ENCODE assay signal across 37 mouse cellular contexts in the genomic region with DNA sequence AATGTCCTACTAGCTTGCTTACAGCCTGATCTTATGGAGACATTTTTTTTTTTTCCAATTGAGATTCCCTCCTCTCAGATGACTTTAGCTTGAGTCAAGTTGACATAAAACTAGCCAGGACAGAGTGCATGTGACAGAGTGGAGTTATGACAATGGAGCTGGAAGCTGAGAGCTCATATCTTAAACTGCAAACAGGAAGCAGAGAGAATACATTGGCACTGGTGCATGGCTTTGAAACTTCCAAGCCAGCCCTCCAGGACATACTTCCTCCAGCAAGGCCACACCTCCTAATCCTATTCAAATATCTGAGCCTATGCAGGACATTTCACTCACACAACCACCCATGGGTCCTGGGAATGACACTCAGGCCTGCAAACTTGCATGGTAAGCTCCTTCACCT. TPM values are rescaled to one million over a fixed set of nuclear protein-coding genes. Genes with fewer than 3 reads are reported as not detected.
DNase-seq lines count a peak whose midpoint lies in the region; ATAC-seq lines count a peak whose summit lies in the region.
"Had no signal": no experiment of that assay in that cellular context is flagged by ENCODE, and none has a peak within 500 bp of the region (broad histone marks: within the 10 kb centered on the region; RNA-seq: fewer than 3 reads in every experiment).

No protein-coding gene starts in this region.

- H3K9me3 ChIP-seq in heart, embryonic 13.5 days = no peaks in the 10 kb centered on the region
- no peaks in the 10 kb centered on the region for H3K9me3 ChIP-seq in kidney, embryonic 15.5 days (replicated peaks)
- no peaks in the 10 kb centered on the region for H3K9me3 ChIP-seq in lung, embryonic 16.5 days (ENCODE audit: control insufficient read depth, low read length)
- H3K9me3 ChIP-seq in hindbrain, embryonic 12.5 days (replicated peaks) = no peaks in the 10 kb centered on the region
- H3K9me3 ChIP-seq: embryonic facial prominence, embryonic 10.5 days; embryonic facial prominence, embryonic 15.5 days; hindbrain, embryonic 10.5 days; limb, embryonic 13.5 days; stomach, embryonic 15.5 days had no signal

- no peaks in the 10 kb centered on the region for H3K27me3 ChIP-seq in heart, embryonic 13.5 days (replicated peaks)
- H3K27me3 ChIP-seq in kidney, embryonic 15.5 days = no peaks in the 10 kb centered on the region
- H3K27me3 ChIP-seq in lung, embryonic 16.5 days (ENCODE audit: control insufficient read depth, insufficient read depth, low read depth, low read length) = no peaks in the 10 kb centered on the region
- H3K27me3 ChIP-seq in hindbrain, embryonic 12.5 days = no peaks in the 10 kb centered on the region
- H3K27me3 ChIP-seq: embryonic facial prominence, embryonic 15.5 days; limb, embryonic 13.5 days; stomach, embryonic 15.5 days had no signal

- H3K4me3 ChIP-seq in heart, embryonic 13.5 days = no peak overlapping the region
- H3K4me3 ChIP-seq in kidney, embryonic 15.5 days (replicated peaks) = no peak overlapping the region
- H3K4me3 ChIP-seq in lung, embryonic 16.5 days (ENCODE audit: low read length) = no peak overlapping the region
- no peak overlapping the region for H3K4me3 ChIP-seq in hindbrain, embryonic 12.5 days
- H3K4me3 ChIP-seq: embryonic facial prominence, embryonic 10.5 days; embryonic facial prominence, embryonic 15.5 days; hindbrain, embryonic 10.5 days; limb, embryonic 13.5 days; stomach, embryonic 15.5 days had no signal

- H3K36me3 ChIP-seq in heart, embryonic 13.5 days = no peaks in the 10 kb centered on the region
- no peaks in the 10 kb centered on the region for H3K36me3 ChIP-seq in kidney, embryonic 15.5 days
- H3K36me3 ChIP-seq in lung, embryonic 16.5 days (ENCODE audit: control insufficient read depth, insufficient read depth, low read length) = no peaks in the 10 kb centered on the region
- no peaks in the 10 kb centered on the region for H3K36me3 ChIP-seq in hindbrain, embryonic 12.5 days
- H3K36me3 ChIP-seq: embryonic facial prominence, embryonic 10.5 days; embryonic facial prominence, embryonic 15.5 days; hindbrain, embryonic 10.5 days; limb, embryonic 13.5 days; stomach, embryonic 15.5 days had no signal

- ATAC-seq in heart, embryonic 13.5 days (ENCODE audit: extremely low read depth, insufficient number of reproducible peaks, low FRiP score, low TSS enrichment) = no peak
- no peak for ATAC-seq in kidney, embryonic 15.5 days (replicated peaks; ENCODE audit: low FRiP score)
- ATAC-seq in lung, embryonic 16.5 days (ENCODE audit: low read depth) = peak; percentile 72
- ATAC-seq in hindbrain, embryonic 12.5 days (ENCODE audit: low FRiP score) = no peak
- ATAC-seq: activated CD4-positive, CD25-positive, alpha-beta regulatory T cell, adult 4 months; CD4-positive, CD25-positive, alpha-beta regulatory T cell, adult 4 months; forebrain, embryonic 14.5 days; hindbrain, embryonic 16.5 days; midbrain, embryonic 16.5 days had no signal

- H3K9ac ChIP-seq in heart, embryonic 13.5 days = no peak overlapping the region
- H3K9ac ChIP-seq in kidney, embryonic 15.5 days = no peak overlapping the region
- H3K9ac ChIP-seq in lung, embryonic 16.5 days (ENCODE audit: low read length) = no peak overlapping the region
- H3K9ac ChIP-seq in hindbrain, embryonic 12.5 days = no peak overlapping the region
- H3K9ac ChIP-seq: embryonic facial prominence, embryonic 15.5 days; limb, embryonic 13.5 days; stomach, embryonic 15.5 days had no signal

- DNase-seq in heart, postnatal 14 days = no peak
- no peak for DNase-seq in kidney, adult 18-20 months
- no peak for DNase-seq in lung, postnatal 4 days
- DNase-seq in lung, postnatal 25 days (ENCODE audit: low spot score) = peak; percentile 12
- DNase-seq: adrenal gland, adult 2 months; adrenal gland, postnatal 36 days; cerebellum, adult 2 months; cerebellum, postnatal 25 days; gastrocnemius, postnatal 14 days; kidney, adult 8-10 months; kidney, postnatal 4 days; right cerebral cortex, postnatal 25 days had no signal

- intact Hi-C loops in heart, postnatal 14 days (cut with DNase I) = no loop called here

- H3K4me1 ChIP-seq in heart, embryonic 13.5 days = peaks cover 8% of the 10 kb centered on the region
- no peaks in the 10 kb centered on the region for H3K4me1 ChIP-seq in kidney, embryonic 15.5 days
- peaks cover 4% of the 10 kb centered on the region; the same call in 1 of the 2 replicates for H3K4me1 ChIP-seq in lung, embryonic 16.5 days (replicated peaks; ENCODE audit: control insufficient read depth, insufficient read depth, low read length)
- H3K4me1 ChIP-seq in hindbrain, embryonic 12.5 days = no peaks in the 10 kb centered on the region
- H3K4me1 ChIP-seq: embryonic facial prominence, embryonic 10.5 days; embryonic facial prominence, embryonic 15.5 days; hindbrain, embryonic 10.5 days; limb, embryonic 13.5 days; stomach, embryonic 15.5 days had no signal

- H3K27ac ChIP-seq in heart, embryonic 13.5 days (replicated peaks) = peak overlapping the region; percentile 43
- peak overlapping the region; percentile 70 for H3K27ac ChIP-seq in kidney, embryonic 15.5 days
- peak overlapping the region; percentile 47 for H3K27ac ChIP-seq in lung, embryonic 16.5 days (ENCODE audit: low read length)
- no peak overlapping the region for H3K27ac ChIP-seq in hindbrain, embryonic 12.5 days
- H3K27ac ChIP-seq: embryonic facial prominence, embryonic 10.5 days; embryonic facial prominence, embryonic 15.5 days; hindbrain, embryonic 10.5 days; limb, embryonic 13.5 days; stomach, embryonic 15.5 days had no signal

- no peak overlapping the region for H3K4me2 ChIP-seq in heart, embryonic 13.5 days
- no peak overlapping the region for H3K4me2 ChIP-seq in kidney, embryonic 15.5 days
- no peak overlapping the region for H3K4me2 ChIP-seq in lung, embryonic 16.5 days (ENCODE audit: low read depth, low read length)
- H3K4me2 ChIP-seq in hindbrain, embryonic 12.5 days (replicated peaks) = no peak overlapping the region
- H3K4me2 ChIP-seq: embryonic facial prominence, embryonic 15.5 days; limb, embryonic 13.5 days; liver, embryonic 11.5 days; midbrain, embryonic 11.5 days; stomach, embryonic 15.5 days had no signal

RNA-seq across cellular contexts. Expression of gene Gm4869, which starts 9.0 kb away (rescaled TPM):
- polyA plus RNA-seq in heart, embryonic 13.5 days (2015; fragmentation: Nextera tagmentation; extraction: Ambion mirVana) = 0.07 and 0.08 TPM in 2 replicates
- total RNA-seq in heart, postnatal 14 days (2021) = not detected
- not detected in 2 replicates for polyA plus RNA-seq in kidney, embryonic 15.5 days (2015; fragmentation: Nextera tagmentation; extraction: Ambion mirVana)
- not detected in 2 replicates for polyA plus RNA-seq in lung, embryonic 16.5 days (2015; fragmentation: Nextera tagmentation; extraction: Ambion mirVana)
- polyA plus RNA-seq in hindbrain, embryonic 12.5 days (2016; fragmentation: Nextera tagmentation; extraction: Ambion mirVana) = not detected in 2 replicates
- total RNA-seq: gastrocnemius, postnatal 14 days; heart, adult 8-10 months; layer of hippocampus, adult 8-10 months; layer of hippocampus, postnatal 25 days; left cerebral cortex, adult 8-10 months; left cerebral cortex, postnatal 36 days; megakaryocyte, adult 5-6 weeks had no signal
- polyA plus RNA-seq: activated CD4-positive, CD25-positive, alpha-beta regulatory T cell, adult 4 months; CD4-positive, CD25-positive, alpha-beta regulatory T cell, adult 4 months; cerebellum, adult 2 months; embryonic facial prominence, embryonic 10.5 days; forebrain, embryonic 14.5 days; hindbrain, embryonic 10.5 days; hindbrain, embryonic 16.5 days; intestine, embryonic 14.5 days; limb, embryonic 13.5 days; liver, embryonic 11.5 days; liver, embryonic 16.5 days; midbrain, embryonic 11.5 days; midbrain, embryonic 16.5 days; neural tube, embryonic 11.5 days; stomach, embryonic 15.5 days had no signal

RNA-seq across cellular contexts. Expression of gene Eif3b, which starts 35.4 kb away (rescaled TPM):
- polyA plus RNA-seq in heart, embryonic 13.5 days (2015; fragmentation: Nextera tagmentation; extraction: Ambion mirVana) = 80.5 and 82.6 TPM in 2 replicates
- total RNA-seq in heart, postnatal 14 days (2021) = 10 to 100 TPM; 86.5 to 88.7 TPM
- 116 and 127 TPM in 2 replicates for polyA plus RNA-seq in kidney, embryonic 15.5 days (2015; fragmentation: Nextera tagmentation; extraction: Ambion mirVana)
- polyA plus RNA-seq in lung, embryonic 16.5 days (2015; fragmentation: Nextera tagmentation; extraction: Ambion mirVana) = 78.5 and 78.9 TPM in 2 replicates
- polyA plus RNA-seq in hindbrain, embryonic 12.5 days (2016; fragmentation: Nextera tagmentation; extraction: Ambion mirVana) = 155 and 162 TPM in 2 replicates

RNA-seq across cellular contexts. Expression of gene Chst12, which starts 50.9 kb away (rescaled TPM):
- 16.2 and 17.5 TPM in 2 replicates for polyA plus RNA-seq in heart, embryonic 13.5 days (2015; fragmentation: Nextera tagmentation; extraction: Ambion mirVana)
- 1 to 10 TPM; 6.7 to 6.8 TPM for total RNA-seq in heart, postnatal 14 days (2021)
- polyA plus RNA-seq in kidney, embryonic 15.5 days (2015; fragmentation: Nextera tagmentation; extraction: Ambion mirVana) = 21.9 and 22.4 TPM in 2 replicates
- 20.7 and 23.0 TPM in 2 replicates for polyA plus RNA-seq in lung, embryonic 16.5 days (2015; fragmentation: Nextera tagmentation; extraction: Ambion mirVana)
- 16.1 and 19.6 TPM in 2 replicates for polyA plus RNA-seq in hindbrain, embryonic 12.5 days (2016; fragmentation: Nextera tagmentation; extraction: Ambion mirVana)
